Mouse (Mus musculus): ENCODE measurements at regions not wholly inside any gene's neighbourhood (a gene's known extent, or its start where the extent isn't known, plus 50 kb on each side); places are given as distances from the start of the nearest gene placed in this dataset.

GRCm38 (mm10) chr15:63190086-63190485, 654.9 kb downstream of the Gsdmc2 start:
- no peak for DNase-seq (ENCODE audit: low spot score in 2 of 2)

- no peak for DNase-seq (ENCODE audit: low spot score in 2 of 2)
Measured at GRCm38 (mm10) chr15:63171003-63171402, 674.0 kb downstream of the Gsdmc2 start.

DNA sequence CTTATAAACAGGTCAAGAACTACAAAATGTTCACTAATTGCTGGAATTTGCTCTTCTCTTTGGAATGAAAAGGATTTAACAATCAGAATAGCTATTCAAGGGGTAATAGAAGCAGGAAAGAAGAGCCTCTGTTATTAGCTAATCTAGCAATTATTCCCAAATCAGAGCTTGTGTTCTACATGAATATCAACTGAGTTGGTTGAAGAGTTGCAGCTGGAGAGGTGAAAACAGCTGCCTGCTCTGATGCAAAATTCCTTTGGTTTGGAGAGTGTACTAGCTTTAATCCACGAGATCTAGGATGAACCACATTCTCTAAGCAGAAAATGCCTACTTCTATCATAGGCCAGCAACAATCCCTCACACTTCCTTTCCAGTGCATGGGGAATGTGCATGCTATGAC, 674.8 kb downstream of the Gsdmc2 start:
- no peak for DNase-seq (ENCODE audit: low spot score in 2 of 2)

- DNase-seq (ENCODE audit: low spot score in 2 of 2) = no peak
Measured at GRCm38 (mm10) chr15:63166411-63166810, 678.6 kb downstream of the Gsdmc2 start.

DNA sequence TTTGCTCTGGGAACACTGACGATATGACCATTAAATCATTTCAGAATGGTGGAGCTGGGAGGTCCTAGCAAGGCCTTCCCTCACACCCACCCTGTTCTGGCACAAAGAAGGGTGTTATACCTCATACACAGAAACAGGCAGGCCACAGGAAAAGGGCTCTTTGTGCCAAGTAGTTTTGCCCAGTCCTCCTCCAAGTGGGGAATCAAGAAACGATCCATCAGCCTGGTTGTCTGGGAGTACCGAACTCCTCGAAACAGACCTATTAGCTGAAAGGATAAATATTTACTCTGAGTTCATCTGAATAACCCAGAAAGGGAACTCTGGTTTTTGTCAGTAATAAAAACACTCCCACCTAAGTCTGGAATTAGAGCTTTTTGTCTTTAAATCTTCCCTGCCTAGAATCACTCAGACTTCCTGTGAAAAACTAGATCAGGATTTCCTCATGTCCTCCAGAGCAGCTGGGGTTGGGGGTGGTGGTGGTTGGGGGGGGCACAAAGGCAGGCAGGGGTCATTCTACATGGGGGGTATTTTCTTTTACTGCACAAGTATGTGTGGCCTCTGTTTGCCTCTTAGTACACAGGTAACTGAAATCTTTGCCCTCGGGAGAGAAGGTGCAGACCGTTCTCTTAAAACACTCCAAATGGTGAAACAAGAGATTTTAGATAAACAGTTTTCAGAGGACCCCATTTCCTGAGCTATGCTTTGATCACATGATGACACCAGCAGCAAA, 681.3 kb downstream of the Gsdmc2 start:
- DNase-seq (ENCODE audit: low spot score in 2 of 2) = peak in 1 of 2 experiments; percentile 14

GRCm38 (mm10) chr15:63162881-63163549, 682.0 kb downstream of the Gsdmc2 start:
- no peak for DNase-seq (ENCODE audit: low spot score in 2 of 2)

GRCm38 (mm10) chr15:63123123-63123688, 721.8 kb downstream of the Gsdmc2 start:
- no peak for DNase-seq (ENCODE audit: low spot score in 2 of 2)

DNA sequence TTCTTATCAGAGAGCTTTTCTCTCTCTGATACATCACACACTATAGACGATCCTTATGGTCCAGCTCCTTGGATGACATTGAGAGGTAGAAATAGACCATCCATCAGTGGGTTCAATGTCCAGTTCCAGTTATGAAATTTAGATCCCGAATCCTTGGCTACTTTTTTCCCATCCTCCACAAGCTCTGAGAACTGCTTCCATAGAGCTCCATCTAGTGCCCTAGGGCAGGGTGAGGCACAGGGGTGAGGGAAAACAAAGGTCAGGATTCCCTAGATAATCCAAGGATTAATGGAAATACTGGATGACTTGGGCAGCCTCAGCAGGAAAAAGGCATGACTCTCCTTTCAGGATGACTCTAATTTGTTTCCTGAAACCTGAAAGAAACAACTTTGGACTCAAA, 732.1 kb downstream of the Gsdmc2 start:
- no peak for DNase-seq (ENCODE audit: low spot score in 2 of 2)

DNA sequence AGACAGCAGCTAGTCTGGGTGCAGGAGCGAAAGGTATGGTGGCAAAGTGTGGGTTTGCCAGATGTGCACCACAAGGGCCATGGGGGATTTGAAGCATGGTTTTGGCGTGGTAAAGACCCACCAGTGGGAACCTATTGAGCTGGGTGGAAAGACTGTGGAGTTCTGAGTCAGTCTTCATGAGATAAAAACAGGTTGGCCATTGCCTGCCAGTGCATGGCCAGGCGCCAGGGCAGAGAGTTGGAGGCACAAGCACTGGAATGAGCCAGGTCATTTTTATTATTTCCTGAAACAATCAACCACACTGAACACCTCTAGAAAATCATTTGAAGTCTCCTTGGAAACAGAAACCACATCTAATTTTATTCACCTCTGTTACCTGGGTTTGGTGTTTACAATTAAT, 744.9 kb downstream of the Gsdmc2 start:
- no peak for DNase-seq (ENCODE audit: low spot score in 2 of 2)

DNA sequence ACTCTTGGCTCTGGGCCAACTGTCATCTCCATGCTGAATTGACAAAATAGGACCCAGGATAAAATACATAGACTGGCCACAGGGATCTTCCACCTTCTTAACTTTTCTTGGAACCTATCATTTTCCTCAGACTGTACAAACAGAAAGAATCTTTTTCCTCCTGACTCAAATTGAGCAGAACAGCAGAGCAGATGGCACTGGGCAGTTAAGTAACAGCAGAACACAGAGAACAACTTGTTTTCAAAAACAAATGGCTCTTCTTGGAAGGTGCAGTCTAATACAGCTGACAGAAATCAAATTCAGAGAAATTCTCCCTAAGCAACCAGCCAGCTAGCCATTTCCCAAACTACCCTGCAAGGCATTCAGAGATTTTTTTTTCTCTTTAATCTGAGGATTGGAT, 763.0 kb downstream of the Gsdmc2 start:
- DNase-seq (ENCODE audit: low spot score in 2 of 2) = no peak

GRCm38 (mm10) chr15:63079825-63080224, 765.2 kb downstream of the Gsdmc2 start:
- DNase-seq (ENCODE audit: low spot score in 2 of 2) = peak in 1 of 2 experiments; percentile 8

DNA sequence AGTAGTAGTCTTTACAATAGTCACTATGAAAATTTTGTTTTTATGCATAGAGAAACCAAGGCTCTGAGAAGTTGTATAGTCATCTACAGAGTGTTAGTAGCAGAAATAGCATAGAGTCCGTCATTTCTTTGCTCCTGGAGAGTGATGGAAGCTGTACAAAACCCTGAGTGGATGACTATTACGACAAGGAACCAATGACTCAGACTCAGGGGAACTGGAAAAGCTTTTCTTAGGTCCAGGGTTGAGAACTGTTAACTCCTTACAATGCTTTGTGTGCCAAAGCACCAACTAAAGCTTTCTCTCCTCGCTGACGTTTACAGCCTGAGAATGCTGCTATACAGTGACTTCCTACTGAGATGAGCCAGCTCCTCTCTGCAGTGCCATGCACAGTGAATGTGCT, 773.1 kb downstream of the Gsdmc2 start:
- DNase-seq (ENCODE audit: low spot score in 2 of 2) = no peak

DNA sequence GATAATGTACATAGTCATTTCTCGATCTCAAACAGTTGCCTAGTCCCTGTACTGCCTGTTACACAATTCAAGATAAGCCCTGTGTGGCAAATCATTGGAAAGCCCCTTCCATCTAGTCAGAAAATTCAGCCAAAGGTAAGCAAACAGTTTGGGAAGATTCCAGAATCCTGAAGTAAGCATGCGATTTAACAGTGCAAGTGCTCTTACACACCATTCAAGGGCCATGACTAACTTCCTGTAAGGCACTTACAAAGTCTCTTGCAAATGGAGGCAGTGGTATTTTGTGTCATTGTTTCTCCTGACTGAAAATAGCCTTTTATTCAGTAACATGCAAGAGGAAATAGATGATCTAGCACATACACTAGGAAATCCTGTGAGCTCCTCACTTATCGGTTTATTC, 777.9 kb downstream of the Gsdmc2 start:
- no peak for DNase-seq (ENCODE audit: low spot score in 2 of 2)

DNA sequence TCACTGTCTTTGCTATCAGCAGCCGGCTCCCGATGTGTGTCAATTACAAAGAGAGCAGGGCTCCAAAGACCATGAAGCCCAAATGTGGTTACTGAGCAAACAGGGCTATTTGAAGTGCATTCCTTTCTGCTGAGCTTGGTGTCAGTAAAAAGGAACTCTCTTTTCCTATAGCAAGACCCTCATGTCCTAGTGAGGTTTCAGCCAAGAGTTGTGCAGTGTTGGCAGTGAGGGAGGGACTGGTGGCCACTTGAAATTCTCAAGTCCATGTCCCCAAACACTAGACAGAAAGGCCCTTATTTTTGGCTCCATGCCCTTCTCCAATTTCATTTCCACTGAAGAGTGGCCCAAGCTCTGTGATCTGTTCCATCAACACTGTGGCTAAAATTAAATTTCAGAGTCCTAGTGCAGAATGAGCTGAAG, 778.9 kb downstream of the Gsdmc2 start:
- DNase-seq (ENCODE audit: low spot score in 2 of 2) = no peak

GRCm38 (mm10) chr15:63061891-63062290, 783.1 kb downstream of the Gsdmc2 start:
- no peak for DNase-seq (ENCODE audit: low spot score in 2 of 2)

GRCm38 (mm10) chr15:63060826-63061225, 784.2 kb downstream of the Gsdmc2 start:
- DNase-seq (ENCODE audit: low spot score in 2 of 2) = no peak

DNA sequence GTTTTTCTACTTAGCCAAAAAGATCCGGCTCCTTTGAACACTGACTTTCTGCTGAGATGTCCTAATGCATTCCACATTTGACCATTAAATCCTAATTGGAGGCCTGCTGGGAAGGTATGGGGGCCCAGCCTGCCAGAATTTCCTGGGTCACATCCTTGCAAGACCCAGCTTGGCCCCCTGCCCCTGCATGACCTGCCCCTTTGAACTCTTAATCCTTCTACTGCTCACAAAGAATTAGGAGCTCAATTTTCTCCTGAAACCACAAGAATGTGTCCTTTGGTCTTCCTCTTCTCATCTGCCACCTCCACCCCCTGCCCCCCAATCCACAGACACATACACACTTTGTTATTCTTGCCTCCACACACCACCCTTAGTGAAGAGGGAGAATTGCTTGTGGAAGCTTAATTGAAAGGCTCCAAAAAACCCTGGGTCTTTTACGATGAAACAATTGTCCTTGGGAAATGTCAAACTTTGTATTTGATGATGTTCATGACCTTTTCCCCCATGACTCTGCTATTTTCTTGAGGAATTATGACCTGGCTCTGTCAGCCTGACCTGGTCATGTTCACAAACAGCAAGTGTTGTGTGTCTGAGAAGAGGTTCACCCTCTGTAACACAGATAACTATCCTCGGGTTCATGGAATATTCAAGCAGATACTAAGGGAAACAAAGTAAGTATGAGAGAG, 792.3 kb downstream of the Gsdmc2 start:
- DNase-seq (ENCODE audit: low spot score in 2 of 2) = no peak

- DNase-seq (ENCODE audit: low spot score in 2 of 2) = no peak
Measured at GRCm38 (mm10) chr15:63050033-63050432, 794.9 kb downstream of the Gsdmc2 start.

DNA sequence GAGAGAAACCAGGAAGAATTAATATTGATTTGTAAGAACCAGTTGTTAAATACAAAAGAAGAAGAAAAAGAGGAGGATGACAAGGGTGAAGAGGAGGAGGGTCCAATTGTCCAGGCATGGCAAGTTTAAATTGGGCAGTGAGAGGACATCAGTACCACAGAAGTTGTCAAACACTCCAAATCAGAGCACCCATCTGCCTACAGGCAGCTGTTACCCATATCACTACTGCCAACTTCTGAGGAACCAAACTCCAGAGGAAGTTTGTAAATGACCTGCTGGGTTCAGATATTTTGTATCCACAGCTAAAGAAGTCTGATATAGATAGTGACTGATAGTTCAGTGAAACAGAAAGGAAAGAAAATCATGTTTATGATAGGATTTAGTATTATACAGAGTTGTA, 802.6 kb downstream of the Gsdmc2 start:
- DNase-seq (ENCODE audit: low spot score in 2 of 2) = no peak

GRCm38 (mm10) chr15:63036241-63036640, 808.7 kb downstream of the Gsdmc2 start:
- DNase-seq (ENCODE audit: low spot score in 2 of 2) = no peak

DNA sequence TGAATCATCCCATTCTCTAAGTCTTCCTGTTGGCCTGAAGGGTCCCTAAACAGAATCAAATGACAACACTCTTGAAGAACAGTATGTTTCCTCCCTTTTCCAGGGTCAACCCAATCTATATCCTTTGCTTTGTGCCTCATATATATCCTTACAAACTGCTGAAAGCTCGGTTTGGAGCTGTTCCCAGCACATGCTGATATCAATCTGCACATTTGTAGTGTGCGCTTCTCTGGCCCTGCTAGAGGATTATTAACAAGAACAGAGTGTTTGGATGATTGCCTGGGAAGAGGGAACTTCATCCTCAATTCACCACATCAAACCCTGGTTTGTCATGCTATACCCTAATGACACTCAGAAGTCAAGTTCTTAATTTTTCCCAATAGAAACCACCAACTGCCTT, 824.2 kb downstream of the Gsdmc2 start:
- DNase-seq (ENCODE audit: low spot score in 2 of 2) = no peak

- DNase-seq (ENCODE audit: low spot score in 2 of 2) = no peak
Measured at GRCm38 (mm10) chr15:63017966-63018365, 827.0 kb downstream of the Gsdmc2 start.
